Mouse (Mus musculus) cerebellum, adult 2 months (tissue): ENCODE measurements around the gene Trh. TPM values are rescaled to one million over a fixed set of nuclear protein-coding genes. Genes with fewer than 3 reads are reported as not detected.

Experiments
- DNase-seq, 2 experiments: peaks; one replicate each; pipeline ENCODE4 v3.0.0; 2021
- H3K27ac ChIP-seq: fragments of 200-500 bp; 2 replicates; pipeline ENCODE4 v1.5.1; 2012; ENCODE audit warnings: low read length, control low read depth, inconsistent platforms; ENCODE audit not compliant: insufficient read depth
- H3K27me3 ChIP-seq: fragments of 200-500 bp; 2 replicates; pipeline ENCODE4 v1.6.1; 2012; ENCODE audit warnings: inconsistent platforms, mild to moderate bottlenecking, low read length, moderate library complexity; ENCODE audit not compliant: control insufficient read depth, insufficient read depth
- H3K4me1 ChIP-seq: fragments of 200-500 bp; 2 replicates; pipeline ENCODE4 v1.6.1; 2011; ENCODE audit warnings: low read length; ENCODE audit not compliant: control insufficient read depth, insufficient read depth
- H3K4me3 ChIP-seq: fragments of 200-500 bp; replicated peaks from 2 replicates; pipeline ENCODE3; 2011; ENCODE audit warnings: mild to moderate bottlenecking, low read depth, low read length, control low read depth; ENCODE audit not compliant: insufficient read depth
- CTCF ChIP-seq: fragments of 200-500 bp; IDR thresholded peaks from 2 replicates; pipeline ENCODE4 v1.5.1; 2011; ENCODE audit warnings: low read depth, mild to moderate bottlenecking, control low read depth, low read length, moderate library complexity, borderline replicate concordance; ENCODE audit not compliant: insufficient read depth
- POLR2A ChIP-seq: fragments of 200-500 bp; IDR thresholded peaks from 2 replicates; pipeline ENCODE4 v1.6.1; 2011; ENCODE audit warnings: low read length, control low read depth, borderline replicate concordance; ENCODE audit not compliant: insufficient read depth
- WGBS: fragments of 180-500 bp; shearing (Covaris S2); methylation state at CpG from one replicate; pipeline ENCODE4 v1.1.7; 2018; 5-methylcytosine and 5-hydroxymethylcytosine counted together
- polyA plus RNA-seq: library from polyadenylated mRNA; depleted of rRNA; stranded (reverse); fragments of >200 nt; gene quantifications from 2 replicates; pipeline ENCODE4 v1.2.3, GENCODE M21; 2012

The Trh gene
- polyA plus RNA-seq, 1 experiment: 2.5 TPM

DNA sequence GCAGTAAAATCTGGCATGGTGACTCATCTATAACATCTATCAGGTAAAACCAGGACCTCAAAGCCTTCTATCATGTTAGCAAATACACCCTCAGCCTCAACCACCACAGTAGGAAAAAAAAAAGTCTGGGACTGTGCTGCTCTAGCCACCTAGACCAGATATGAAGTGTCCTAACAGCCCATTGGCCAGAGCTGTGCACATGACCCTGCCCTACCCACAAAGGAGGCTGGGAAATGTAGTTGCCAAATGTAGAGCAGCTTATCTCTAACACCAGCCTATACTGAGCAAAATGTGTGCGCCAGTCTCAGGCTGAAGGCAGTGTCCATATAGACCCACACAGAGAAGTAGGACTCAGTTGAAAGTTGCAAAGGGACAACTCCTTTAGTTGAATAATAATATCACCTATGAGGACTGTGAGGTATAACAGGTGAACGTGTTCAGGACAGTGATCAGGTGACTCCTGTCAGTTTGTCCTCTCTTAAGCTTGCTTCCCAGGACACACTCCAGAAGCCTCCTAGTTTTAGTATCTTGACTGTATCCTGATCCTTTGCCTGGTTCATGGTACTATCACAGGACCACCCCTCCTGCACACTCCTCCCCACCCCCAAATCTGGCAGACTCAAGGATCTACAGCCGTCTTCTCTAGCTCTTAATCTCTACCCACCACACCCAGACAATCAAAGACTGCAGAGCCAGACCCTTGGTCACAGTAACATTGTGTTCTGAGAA is 3.1 kb downstream of the Trh start:
- WGBS: 74% methylated on average over 3 of the region's 3 CpGs
- Histone ChIP-seq H3K4me3 (no peak overlapping the region), H3K27me3 (no peaks in the 10 kb centered on the region; the same call in 1 of the 2 replicates), H3K27ac (no peak overlapping the region), H3K4me1 (no peaks in the 10 kb centered on the region)
- TF ChIP-seq CTCF (no peak), POLR2A (no peak)
- DNase-seq: peak; percentile 20 to 23

DNA sequence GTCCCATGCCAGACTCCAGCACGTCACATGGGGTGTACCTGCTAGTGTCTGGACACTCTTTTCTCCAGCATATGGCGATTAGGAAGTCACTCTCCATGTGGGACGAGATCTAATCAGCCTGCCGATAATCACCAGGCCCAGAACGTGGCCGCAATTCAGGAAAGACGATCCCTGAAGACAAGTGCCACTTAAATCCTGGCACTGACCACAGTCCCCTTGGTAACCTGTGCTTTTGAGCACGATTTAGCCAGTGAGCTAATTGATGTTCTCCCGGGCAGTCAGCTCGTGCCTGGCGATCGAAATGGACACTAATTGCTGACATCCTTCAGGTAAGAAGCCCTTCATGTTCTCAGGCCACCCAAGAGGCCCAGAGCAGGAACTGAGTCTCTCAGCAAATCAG is 9.4 kb downstream of the Trh start:
- Histone ChIP-seq H3K4me1 (peaks cover 4% of the 10 kb centered on the region), H3K4me3 (no peak overlapping the region), H3K27me3 (no peaks in the 10 kb centered on the region; the same call in 1 of the 2 replicates), H3K27ac (no peak overlapping the region)
- TF ChIP-seq CTCF: no peak
- TF ChIP-seq POLR2A: no peak
- WGBS: 7% methylated on average over 12 of the region's 12 CpGs
- DNase-seq: no peak

DNA sequence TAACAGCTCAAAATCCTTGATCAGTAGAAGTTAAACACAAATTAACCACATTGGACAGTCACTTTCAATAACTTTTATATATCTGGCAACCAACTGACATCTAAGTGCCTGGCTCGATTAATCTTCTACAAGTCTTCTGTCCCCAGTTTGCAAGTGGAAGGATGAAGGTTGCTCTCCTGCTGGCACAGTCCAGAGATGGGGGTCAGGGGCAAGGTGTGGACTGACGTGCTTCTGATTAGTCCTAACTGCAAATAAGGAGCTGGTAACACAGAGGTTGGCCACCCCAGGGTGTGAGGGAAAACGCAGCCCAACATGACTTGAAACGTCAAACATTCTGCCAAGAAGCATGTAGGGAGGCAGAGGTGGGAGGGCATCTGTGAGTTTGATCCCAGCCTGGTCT is 12.7 kb downstream of the Trh start:
- H3K4me3 ChIP-seq: no peak overlapping the region
- DNase-seq: no peak
- 61% methylated on average over 4 of the region's 4 CpGs for WGBS
- H3K4me1 ChIP-seq: peaks cover 4% of the 10 kb centered on the region
- TF ChIP-seq CTCF: no peak
- no peak for TF ChIP-seq POLR2A
- no peak overlapping the region for H3K27ac ChIP-seq
- H3K27me3 ChIP-seq: no peaks in the 10 kb centered on the region; the same call in 1 of the 2 replicates

DNA sequence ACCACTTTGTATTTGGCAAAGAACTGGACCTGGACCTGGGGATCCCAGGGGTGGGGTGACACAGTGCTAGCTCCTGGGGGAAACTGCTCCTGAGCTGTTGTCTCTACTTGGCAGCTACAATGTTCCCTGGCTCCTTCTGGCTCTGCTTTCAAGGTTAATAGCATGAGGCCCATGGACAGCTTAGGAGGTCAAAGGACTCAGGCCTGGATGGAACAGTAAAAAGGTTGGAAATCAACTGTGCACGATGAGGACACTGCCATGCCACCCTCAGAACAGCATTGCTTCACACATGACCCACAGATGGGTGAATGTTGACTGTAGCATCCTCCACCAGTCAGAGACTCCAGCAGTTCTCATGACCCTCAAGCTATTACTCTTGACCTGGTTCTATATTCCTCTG is 13.1 kb downstream of the Trh start:
- TF ChIP-seq POLR2A (no peak), CTCF (no peak)
- Histone ChIP-seq H3K27ac (no peak overlapping the region), H3K4me3 (no peak overlapping the region), H3K27me3 (no peaks in the 10 kb centered on the region; the same call in 1 of the 2 replicates), H3K4me1 (peaks cover 4% of the 10 kb centered on the region)
- no peak for DNase-seq
- 68% methylated on average over 1 of the region's 1 CpGs for WGBS

DNA sequence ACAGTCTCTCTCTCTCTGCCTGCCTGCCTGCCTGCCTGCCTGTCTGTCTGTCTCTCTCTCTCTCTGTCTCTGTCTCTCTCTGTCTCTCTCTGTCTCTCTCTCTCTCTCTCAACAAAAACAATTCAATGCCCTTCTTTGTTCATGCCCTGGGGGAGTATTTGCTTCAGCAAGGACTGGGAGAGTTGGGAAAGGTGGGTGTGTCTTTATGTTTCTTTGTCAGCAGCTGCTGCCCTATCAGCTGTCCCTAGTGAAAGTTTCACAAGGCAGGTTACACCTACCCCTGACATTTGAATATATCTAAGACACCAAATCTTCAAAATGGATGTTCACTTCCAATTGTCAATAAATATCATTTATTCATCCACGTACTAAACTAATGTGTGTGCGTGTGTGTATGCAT is 14.9 kb downstream of the Trh start:
- no peak overlapping the region for H3K4me3 ChIP-seq
- H3K4me1 ChIP-seq: no peaks in the 10 kb centered on the region
- H3K27me3 ChIP-seq: no peaks in the 10 kb centered on the region; the same call in 1 of the 2 replicates
- no peak overlapping the region for H3K27ac ChIP-seq
- no peak for DNase-seq
- 90% methylated on average over 2 of the region's 2 CpGs for WGBS
- TF ChIP-seq CTCF (no peak), POLR2A (no peak)

DNA sequence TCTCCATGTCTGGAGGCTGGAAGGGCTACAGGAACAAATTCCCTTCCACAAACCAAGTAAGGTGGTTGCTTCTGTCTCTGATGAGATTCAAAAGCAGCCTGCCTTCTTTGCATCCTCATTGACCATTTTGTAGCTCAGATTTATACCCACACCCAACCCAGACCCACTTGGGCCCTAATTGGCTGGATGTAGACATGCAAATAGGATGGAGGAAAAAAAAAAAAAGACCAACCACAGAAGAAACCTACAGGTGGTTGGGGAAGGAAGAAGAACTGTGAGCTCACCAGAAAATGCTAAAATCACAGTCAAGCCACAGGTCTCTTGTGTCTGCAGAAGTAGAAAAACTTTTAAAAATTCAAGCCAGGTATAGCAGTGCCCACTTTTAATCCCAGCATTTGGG is 15.3 kb downstream of the Trh start:
- no peaks in the 10 kb centered on the region for H3K4me1 ChIP-seq
- H3K4me3 ChIP-seq: no peak overlapping the region
- TF ChIP-seq POLR2A: no peak
- no peak for TF ChIP-seq CTCF
- H3K27me3 ChIP-seq: no peaks in the 10 kb centered on the region; the same call in 1 of the 2 replicates
- no peak overlapping the region for H3K27ac ChIP-seq
- no peak for DNase-seq

DNA sequence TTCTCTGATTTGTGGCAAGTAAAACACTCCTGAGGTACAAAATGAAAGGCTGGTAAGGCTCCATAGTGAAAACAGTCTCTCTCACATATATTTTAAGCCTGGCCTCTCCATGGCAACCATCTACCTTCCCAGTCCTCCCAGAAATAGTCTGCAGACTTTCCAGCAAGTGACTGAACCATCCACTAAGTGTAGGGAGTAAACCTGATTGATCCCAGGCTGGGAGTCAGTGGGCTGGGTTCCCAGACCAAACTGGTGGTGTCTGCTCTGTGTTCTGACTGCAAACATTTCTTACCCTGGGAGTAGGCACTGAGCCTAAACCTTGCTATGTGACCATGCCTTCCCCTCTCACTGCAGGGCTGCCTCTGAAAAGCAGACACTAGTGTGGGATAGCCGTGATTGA is 19.5 kb downstream of the Trh start:
- Histone ChIP-seq H3K27me3 (no peaks in the 10 kb centered on the region; the same call in 1 of the 2 replicates), H3K27ac (no peak overlapping the region)
- WGBS: 34% methylated on average over 1 of the region's 1 CpGs

DNA sequence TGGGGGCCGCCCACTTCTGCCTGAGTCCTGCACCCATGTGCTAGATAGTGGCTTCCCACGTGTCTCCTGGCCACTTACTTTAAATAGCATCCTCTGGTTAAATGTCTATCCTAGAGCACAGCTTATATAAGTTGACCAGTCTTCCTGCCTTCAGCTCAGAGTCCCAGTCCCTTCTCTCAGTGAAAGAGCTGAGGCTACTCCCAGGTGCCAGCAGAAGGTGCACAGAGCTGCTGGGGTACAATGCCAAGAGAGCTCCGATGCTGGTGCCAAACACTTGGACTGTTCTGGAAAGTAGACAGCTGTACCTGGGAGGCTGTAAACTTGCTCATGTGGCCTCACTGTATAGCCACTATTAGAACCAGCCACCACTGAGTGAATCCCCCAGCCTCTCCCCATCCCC is 22.4 kb downstream of the Trh start:
- Histone ChIP-seq H3K4me1 (no peaks in the 10 kb centered on the region), H3K4me3 (no peak overlapping the region), H3K27ac (no peak overlapping the region), H3K27me3 (no peaks in the 10 kb centered on the region; the same call in 1 of the 2 replicates)
- WGBS: 68% methylated on average over 3 of the region's 3 CpGs
- TF ChIP-seq POLR2A (no peak), CTCF (no peak)
- no peak for DNase-seq

More for the DNA sequence above, 19.5 kb downstream of the Trh start:
- DNase-seq: no peak
- no peak overlapping the region for H3K4me3 ChIP-seq
- no peak for TF ChIP-seq POLR2A
- TF ChIP-seq CTCF: no peak
- H3K4me1 ChIP-seq: no peaks in the 10 kb centered on the region
